Mouse (Mus musculus) liver, adult (tissue): ENCODE data around the gene Pnma5.
"Not testable (repeated sequence)": the region's sequence is repeated elsewhere in the genome, so short reads cannot be mapped to it uniquely, and the experiment has no call there.

ENCODE experiments used
- GATA4 ChIP-seq: IDR thresholded peaks from 2 replicates; pipeline ENCODE4 v1.6.1; 2014; ENCODE audit warnings: mild to moderate bottlenecking, low read length; ENCODE audit not compliant: insufficient replicate concordance

Gene Pnma5

GRCm38 (mm10) chrX:73037003-73037402, at the start of gene Pnma5:
Gene Pnma5, minus strand, starts transcription at chrX:73037103.
- no peak for TF ChIP-seq GATA4

- not testable (repeated sequence) for TF ChIP-seq GATA4
Observed at GRCm38 (mm10) chrX:73082267-73083055, 45.6 kb upstream of the Pnma5 start, which contains the start of gene Xlr4a. Gene Xlr4a, minus strand, starts transcription at chrX:73082478.

- TF ChIP-seq GATA4: no peak
Observed at GRCm38 (mm10) chrX:73064415-73064793, 27.5 kb upstream of the Pnma5 start, which contains the start of gene Pnma3. Gene Pnma3, plus strand, starts transcription at chrX:73064787.

GRCm38 (mm10) chrX:73063512-73064414, 26.9 kb upstream of the Pnma5 start:
- TF ChIP-seq GATA4: no peak

- TF ChIP-seq GATA4: no peak
Observed at GRCm38 (mm10) chrX:73062323-73062722, 25.4 kb upstream of the Pnma5 start.

GRCm38 (mm10) chrX:73061528-73061927, 24.6 kb upstream of the Pnma5 start:
- TF ChIP-seq GATA4: no peak

GRCm38 (mm10) chrX:73053860-73054563, 17.1 kb upstream of the Pnma5 start:
- peak; percentile 10; the same call in 1 of the 2 replicates for TF ChIP-seq GATA4

- no peak for TF ChIP-seq GATA4
Observed at GRCm38 (mm10) chrX:73039666-73040065, 2.8 kb upstream of the Pnma5 start.

- TF ChIP-seq GATA4: no peak
Observed at GRCm38 (mm10) chrX:73038831-73039230, 1.9 kb upstream of the Pnma5 start.

- no peak for TF ChIP-seq GATA4
Observed at GRCm38 (mm10) chrX:73012846-73013245, 24.1 kb downstream of the Pnma5 start.

- no peak; the same call in 1 of the 2 replicates for TF ChIP-seq GATA4
Observed at GRCm38 (mm10) chrX:73007597-73008479, 29.1 kb downstream of the Pnma5 start.

- no peak for TF ChIP-seq GATA4
Observed at GRCm38 (mm10) chrX:73005678-73006077, 31.2 kb downstream of the Pnma5 start.

GRCm38 (mm10) chrX:73003110-73003509, 33.8 kb downstream of the Pnma5 start:
- TF ChIP-seq GATA4: no peak

- TF ChIP-seq GATA4: no peak
Observed at GRCm38 (mm10) chrX:72995542-72995941, 41.4 kb downstream of the Pnma5 start.
